Comparison of ENCODE assay signal across 29 mouse cellular contexts in the genomic region with DNA sequence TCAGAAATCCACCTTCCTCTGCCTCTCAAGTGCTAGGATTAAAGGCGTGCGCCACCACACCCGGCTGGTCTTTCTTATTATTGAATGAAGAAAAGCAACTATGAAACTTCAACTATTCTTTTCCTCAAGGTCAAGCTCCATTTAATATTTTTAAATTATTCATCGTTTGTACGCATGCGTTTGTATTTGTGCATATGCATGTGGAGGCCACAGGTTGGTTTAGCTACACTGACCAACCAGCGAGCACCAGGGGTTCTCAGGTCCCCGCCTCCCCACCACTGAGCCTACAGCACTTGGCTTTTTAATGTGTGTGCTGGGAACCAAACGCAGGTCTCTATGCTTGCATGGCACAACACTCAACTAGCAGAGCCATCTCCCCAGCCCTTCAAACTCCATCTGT. TPM values are rescaled to one million over a fixed set of nuclear protein-coding genes. Genes with fewer than 3 reads are reported as not detected.
"Had no signal": no experiment of that assay in that cellular context is flagged by ENCODE, and none has a peak within 500 bp of the region (broad histone marks: within the 10 kb centered on the region; RNA-seq: fewer than 3 reads in every experiment).

No protein-coding gene starts in this region.

- H3K27ac ChIP-seq: embryonic facial prominence, embryonic 12.5 days; embryonic facial prominence, embryonic 13.5 days; embryonic facial prominence, embryonic 15.5 days; forebrain, embryonic 10.5 days; forebrain, embryonic 12.5 days; forebrain, embryonic 13.5 days; forebrain, embryonic 15.5 days; gastrocnemius, adult 2 months; heart, adult 2 months had no signal

- H3K4me1 ChIP-seq: embryonic facial prominence, embryonic 12.5 days; embryonic facial prominence, embryonic 13.5 days; embryonic facial prominence, embryonic 15.5 days; forebrain, embryonic 12.5 days; forebrain, embryonic 13.5 days; forebrain, embryonic 15.5 days had no signal

- H3K36me3 ChIP-seq: embryonic facial prominence, embryonic 12.5 days; embryonic facial prominence, embryonic 13.5 days; embryonic facial prominence, embryonic 15.5 days; forebrain, embryonic 10.5 days; forebrain, embryonic 12.5 days; forebrain, embryonic 15.5 days had no signal

- H3K9ac ChIP-seq: embryonic facial prominence, embryonic 12.5 days; embryonic facial prominence, embryonic 13.5 days; embryonic facial prominence, embryonic 15.5 days; forebrain, embryonic 12.5 days; forebrain, embryonic 13.5 days; forebrain, embryonic 15.5 days; forebrain, postnatal 0 days had no signal

- DNase-seq: cerebellum, adult 18-20 months; cerebellum, adult 2 months; cerebellum, adult 8-10 months; cerebellum, adult 9-10 months; cerebellum, adult 9-11 months; cerebellum, postnatal 10 days; cerebellum, postnatal 14 days; cerebellum, postnatal 25 days; cerebellum, postnatal 36 days; embryo, embryonic 11 days; forebrain, postnatal 0 days; gastrocnemius, adult 2 months; gastrocnemius, postnatal 10 days; gastrocnemius, postnatal 14 days; gastrocnemius, postnatal 25 days; gastrocnemius, postnatal 36 days; heart, adult 18-20 months; heart, adult 2 months had no signal

- ATAC-seq: forebrain, embryonic 15.5 days; forebrain, embryonic 16.5 days; forebrain, postnatal 0 days had no signal

- H3K4me3 ChIP-seq: embryonic facial prominence, embryonic 12.5 days; embryonic facial prominence, embryonic 13.5 days; embryonic facial prominence, embryonic 15.5 days; erythroblast, embryonic 14.5 days; forebrain, embryonic 10.5 days; forebrain, embryonic 12.5 days; forebrain, embryonic 13.5 days; forebrain, embryonic 15.5 days; gastrocnemius, adult 2 months; heart, adult 2 months had no signal

- H3K4me2 ChIP-seq: embryonic facial prominence, embryonic 12.5 days; embryonic facial prominence, embryonic 13.5 days; embryonic facial prominence, embryonic 15.5 days; forebrain, embryonic 12.5 days; forebrain, embryonic 13.5 days; forebrain, embryonic 15.5 days had no signal

- H3K9me3 ChIP-seq: embryonic facial prominence, embryonic 12.5 days; embryonic facial prominence, embryonic 13.5 days; embryonic facial prominence, embryonic 15.5 days; forebrain, embryonic 10.5 days; forebrain, embryonic 12.5 days; forebrain, embryonic 13.5 days; forebrain, embryonic 15.5 days had no signal

- H3K27me3 ChIP-seq: embryonic facial prominence, embryonic 12.5 days; embryonic facial prominence, embryonic 13.5 days; embryonic facial prominence, embryonic 15.5 days; forebrain, embryonic 12.5 days; forebrain, embryonic 13.5 days; forebrain, embryonic 15.5 days had no signal

RNA-seq across cellular contexts. Expression of a gene that starts 51.0 kb away (rescaled TPM):
- total RNA-seq: common myeloid progenitor, adult 5-6 weeks; granulocyte monocyte progenitor cell, adult 5-6 weeks had no signal
- polyA plus RNA-seq: erythroblast, embryonic 14.5 days had no signal
